Mouse (Mus musculus): ENCODE results near the gene Ccpg1os. TPM values are rescaled to one million over a fixed set of nuclear protein-coding genes. Genes with fewer than 3 reads are reported as not detected.

Gene Ccpg1os
- total RNA-seq (2021) = 10 to 100 TPM; 10.1 to 11.1 TPM
- long read RNA-seq, experiment 1, transcript Ccpg1os-201 (2 exons, 711 nt) = major isoform, 5 of 8 reads
- long read RNA-seq, experiment 1, partial matches to known transcripts = 0 of 8 reads
- long read RNA-seq, experiment 1, other reads (novel, unspliced or antisense) = 3 of 8 reads
- long read RNA-seq, experiment 2, transcript Ccpg1os-201 (2 exons, 711 nt) = major isoform, 9 of 12 reads
- long read RNA-seq, experiment 2, partial matches to known transcripts = 1 of 12 reads
- long read RNA-seq, experiment 2, other reads (novel, unspliced or antisense) = 2 of 12 reads

DNA sequence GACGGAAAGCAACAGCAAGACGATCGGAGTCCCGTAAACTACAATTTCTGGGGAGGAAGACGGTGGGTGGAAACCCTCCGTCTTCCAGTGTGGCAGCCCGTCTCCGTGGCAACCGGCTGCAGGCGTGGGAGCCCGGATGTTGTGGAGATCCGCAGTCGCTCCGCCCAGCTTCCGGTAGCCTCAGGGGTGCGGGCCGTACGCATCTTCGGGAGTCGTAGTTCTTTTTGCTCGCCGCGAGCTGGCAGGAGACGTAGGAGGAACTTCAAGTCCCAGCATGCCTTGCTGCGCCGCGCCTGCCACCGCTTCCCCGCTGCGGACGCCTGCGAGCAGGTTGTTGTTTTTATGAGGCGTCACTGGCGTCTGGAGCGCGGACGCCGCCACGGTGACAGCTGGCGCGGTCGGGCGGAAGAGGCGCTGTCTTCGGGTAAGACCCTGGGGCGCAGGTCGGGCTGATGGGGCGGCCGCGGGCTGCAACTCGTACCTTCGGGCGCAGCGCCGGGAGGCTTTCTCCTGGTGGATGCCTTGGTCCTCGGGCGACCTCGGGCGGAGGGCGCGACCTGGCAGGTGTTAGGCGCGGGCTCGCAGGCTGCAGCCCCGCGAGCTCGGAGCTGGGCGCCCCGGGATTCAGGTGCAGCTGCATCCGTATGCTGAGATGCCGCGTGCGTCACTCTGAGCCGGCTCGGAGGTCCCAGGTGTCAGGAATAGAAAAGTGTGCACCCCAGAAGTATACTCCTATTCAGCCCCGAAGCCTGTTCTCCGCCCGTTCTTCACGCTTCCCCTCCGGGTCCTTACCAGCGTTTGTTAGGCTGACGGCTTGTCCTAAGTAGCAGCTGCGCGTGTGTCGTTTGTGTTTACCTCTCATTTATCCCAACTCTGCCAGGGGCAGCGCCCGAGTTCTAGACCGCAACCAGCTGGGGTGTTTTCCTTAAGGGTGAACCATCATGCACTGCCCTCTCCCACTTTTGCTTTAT, at the start of gene Ccpg1os, which contains the start of gene Ccpg1:
Ccpg1os (minus strand) TSS at position 133 of the 971 bp plus-strand sequence.
Ccpg1 (plus strand) TSS at position 180 of the 971 bp plus-strand sequence.
- peak; percentile 95 to 98 for DNase-seq (ENCODE audit: low spot score in 2 of 2)

GRCm38 (mm10) chr9:73033406-73033805, 48.2 kb upstream of the Ccpg1os start:
- DNase-seq (ENCODE audit: low spot score in 2 of 2) = no peak

DNA sequence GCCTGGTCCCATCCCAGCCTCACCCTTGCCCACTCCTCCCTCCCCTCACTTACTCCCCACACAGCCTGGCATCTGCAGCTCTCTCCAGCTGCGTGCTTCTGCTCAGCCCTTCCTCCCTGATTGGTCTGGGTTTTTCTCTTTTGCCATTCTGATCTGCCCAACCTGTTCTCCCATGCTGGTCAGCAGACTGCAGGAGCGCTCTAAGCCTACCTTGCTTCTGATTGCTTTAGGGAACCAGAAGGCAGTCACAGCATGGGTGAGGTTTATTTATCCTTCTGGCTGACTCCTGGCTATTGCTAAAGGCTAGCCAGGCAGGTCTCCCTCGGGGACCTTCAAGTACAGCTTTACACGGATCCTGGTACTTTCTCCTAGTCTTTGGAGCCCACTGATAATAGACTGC, 46.2 kb upstream of the Ccpg1os start:
- DNase-seq (ENCODE audit: low spot score in 2 of 2) = no peak

- DNase-seq (ENCODE audit: low spot score in 2 of 2) = no peak
These were observed 45.3 kb upstream of the Ccpg1os start for GRCm38 (mm10) chr9:73030443-73030842.

- peak in 1 of 2 experiments; percentile 17 for DNase-seq (ENCODE audit: low spot score in 2 of 2)
These were observed 40.8 kb upstream of the Ccpg1os start for GRCm38 (mm10) chr9:73025818-73026636.

GRCm38 (mm10) chr9:73020566-73021097, 35.5 kb upstream of the Ccpg1os start:
- no peak for DNase-seq (ENCODE audit: low spot score in 2 of 2)

GRCm38 (mm10) chr9:73019841-73020240, 34.7 kb upstream of the Ccpg1os start:
- no peak for DNase-seq (ENCODE audit: low spot score in 2 of 2)

- peak in 1 of 2 experiments; percentile 13 for DNase-seq (ENCODE audit: low spot score in 2 of 2)
These were observed 29.5 kb upstream of the Ccpg1os start for GRCm38 (mm10) chr9:73014724-73015123.

- DNase-seq (ENCODE audit: low spot score in 2 of 2) = no peak
These were observed 27.4 kb upstream of the Ccpg1os start for GRCm38 (mm10) chr9:73012629-73013028.

DNA sequence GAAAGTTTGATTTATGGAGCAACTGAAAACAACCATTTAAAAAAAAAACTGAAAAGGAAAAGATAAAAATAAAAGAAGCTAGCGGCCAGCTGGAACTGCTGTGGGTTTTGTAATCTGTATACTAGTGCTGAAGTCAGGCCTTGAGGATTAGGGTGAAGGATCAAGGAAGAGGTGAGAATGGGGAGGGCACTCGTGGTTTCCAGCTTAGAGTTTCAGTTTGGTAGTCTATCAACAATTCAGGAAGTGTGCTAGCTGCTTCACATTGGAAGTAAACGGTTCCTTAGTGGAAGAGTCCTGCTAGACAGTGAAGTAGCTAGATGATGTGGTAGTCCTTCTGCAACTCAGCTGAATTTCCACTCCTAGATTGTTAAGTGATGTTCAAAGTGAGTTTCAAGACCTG, 23.2 kb upstream of the Ccpg1os start:
- DNase-seq (ENCODE audit: low spot score in 2 of 2) = no peak

- no peak for DNase-seq (ENCODE audit: low spot score in 2 of 2)
These were observed 21.0 kb upstream of the Ccpg1os start for GRCm38 (mm10) chr9:73006175-73006574.

- DNase-seq (ENCODE audit: low spot score in 2 of 2) = no peak
These were observed 19.9 kb upstream of the Ccpg1os start for GRCm38 (mm10) chr9:73005106-73005505.

- DNase-seq (ENCODE audit: low spot score in 2 of 2) = no peak
These were observed 18.9 kb upstream of the Ccpg1os start for GRCm38 (mm10) chr9:73004076-73004475.

DNA sequence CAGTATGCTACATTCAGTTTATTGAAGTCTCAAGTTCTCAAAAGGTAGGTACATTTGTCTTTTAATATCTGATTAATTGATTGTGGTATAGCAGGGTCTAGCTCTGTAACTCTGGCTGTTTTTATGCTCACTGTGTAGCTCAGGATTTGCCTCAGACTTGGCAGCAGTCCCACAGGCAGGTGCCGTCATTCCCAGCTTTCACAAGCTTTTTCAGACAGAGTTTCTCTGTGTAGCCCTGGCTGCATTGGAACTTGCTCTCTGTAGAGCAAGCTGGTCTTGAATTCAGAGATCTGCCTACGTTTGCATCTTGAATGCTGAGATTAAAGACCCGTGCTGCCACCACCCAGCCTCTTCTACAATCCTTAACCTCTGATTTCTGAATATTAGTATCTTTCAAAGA, 17.0 kb upstream of the Ccpg1os start:
- peak in 1 of 2 experiments; percentile 21 for DNase-seq (ENCODE audit: low spot score in 2 of 2)

DNA sequence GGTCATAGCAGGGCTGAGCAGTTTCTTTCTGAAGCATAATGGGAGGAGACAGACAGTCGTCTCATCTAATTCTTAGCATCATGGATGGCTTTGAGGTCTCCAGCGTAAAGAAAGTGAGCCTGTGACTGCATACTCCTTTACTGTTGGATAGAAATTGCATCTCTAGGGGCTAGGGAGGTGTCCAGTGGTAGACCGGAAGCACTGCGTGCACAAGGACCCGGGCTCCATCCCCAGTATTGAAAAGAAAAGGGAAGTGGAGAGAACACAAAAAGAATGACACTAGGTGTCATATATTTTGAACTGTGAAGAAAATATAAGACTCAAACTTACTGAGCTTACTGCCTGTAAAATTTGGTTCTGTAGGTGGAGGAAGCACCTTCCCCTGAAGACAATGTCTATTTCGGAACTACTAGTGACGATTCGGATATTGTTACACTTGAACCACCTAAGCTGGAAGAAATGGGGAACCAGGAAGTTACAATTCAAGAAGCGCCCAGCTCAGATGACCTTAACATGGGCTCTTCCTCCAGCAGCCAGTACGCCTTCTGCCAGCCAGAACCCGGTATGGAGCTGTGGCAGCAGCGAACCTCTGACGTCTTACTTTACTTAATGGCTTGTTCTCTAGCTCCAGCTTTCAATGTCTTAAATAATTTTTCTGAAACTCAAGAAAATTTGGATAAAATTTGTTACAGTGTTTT, 16.3 kb upstream of the Ccpg1os start:
- DNase-seq (ENCODE audit: low spot score in 2 of 2) = no peak

DNA sequence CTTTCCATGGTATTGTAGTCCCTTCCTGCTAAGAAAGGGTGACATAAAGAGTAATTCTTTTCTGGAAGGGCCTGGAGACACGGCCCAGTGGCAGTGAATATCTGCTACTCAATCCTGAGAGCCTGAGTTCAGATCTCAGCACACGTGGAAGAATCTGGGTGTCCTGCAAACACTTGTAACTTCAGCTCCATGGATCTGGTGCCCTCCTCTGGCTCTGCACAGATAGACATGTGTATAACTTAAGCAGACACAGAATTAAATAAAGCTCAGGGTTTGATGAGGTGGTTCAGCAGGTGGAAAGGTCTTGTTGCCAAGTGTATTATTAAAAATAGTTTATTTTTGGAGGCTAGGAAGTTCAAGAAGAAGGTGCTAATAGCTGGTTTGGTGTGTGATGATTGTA, 15.3 kb upstream of the Ccpg1os start:
- DNase-seq (ENCODE audit: low spot score in 2 of 2) = no peak

DNA sequence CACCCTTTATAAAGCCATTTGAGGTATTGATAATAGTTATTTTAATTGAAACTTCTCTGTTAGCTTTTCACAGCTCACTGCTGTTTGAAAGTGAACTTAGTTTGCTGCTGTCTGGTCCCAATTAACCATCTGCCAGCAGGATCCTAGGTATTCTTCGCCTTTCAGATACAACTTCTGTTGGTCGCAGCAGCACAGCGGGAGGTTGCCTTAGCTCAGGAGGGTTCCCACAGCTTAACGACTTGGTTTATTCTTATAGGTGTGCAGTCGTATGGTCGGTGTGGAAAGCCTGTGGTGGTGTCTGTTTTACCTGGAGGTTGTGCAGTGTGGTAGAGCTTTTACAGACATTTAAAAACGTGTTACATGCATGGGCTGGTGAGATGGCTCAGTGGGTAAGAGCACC, 11.6 kb upstream of the Ccpg1os start:
- no peak for DNase-seq (ENCODE audit: low spot score in 2 of 2)

- DNase-seq (ENCODE audit: low spot score in 2 of 2) = no peak
These were observed 11.0 kb upstream of the Ccpg1os start for GRCm38 (mm10) chr9:72996167-72996566.

- no peak for DNase-seq (ENCODE audit: low spot score in 2 of 2)
These were observed 7.4 kb upstream of the Ccpg1os start for GRCm38 (mm10) chr9:72992576-72992975.

GRCm38 (mm10) chr9:72991420-72991819, 6.2 kb upstream of the Ccpg1os start:
- DNase-seq (ENCODE audit: low spot score in 2 of 2) = no peak
